Mouse (Mus musculus) CD4-positive, CD25-positive, alpha-beta regulatory T cell, adult 2 months (primary cell): ENCODE results near the gene Rtn1.

Source experiments
- DNase-seq: peaks from one replicate; pipeline ENCODE4 v3.0.0-alpha.2; 2012; ENCODE audit warnings: low read depth, low spot score

The Rtn1 gene

GRCm38 (mm10) chr12:72408954-72409353 lies at the start of gene Rtn1:
TSS of gene Rtn1 (minus strand) at chr12:72409054.
- DNase-seq, result no peak

GRCm38 (mm10) chr12:72453941-72454340 lies 45.1 kb upstream of the Rtn1 start:
- no peak for DNase-seq

GRCm38 (mm10) chr12:72441839-72442576 lies 33.2 kb upstream of the Rtn1 start, which contains the start of gene Lrrc9:
TSS of gene Lrrc9 (plus strand) at chr12:72441866.
- peak; percentile 19 for DNase-seq

GRCm38 (mm10) chr12:72438961-72439480 lies 30.2 kb upstream of the Rtn1 start:
- no peak for DNase-seq

GRCm38 (mm10) chr12:72437676-72438341 lies 29.0 kb upstream of the Rtn1 start:
- DNase-seq, result no peak

- DNase-seq, result no peak
These were observed 24.5 kb upstream of the Rtn1 start for GRCm38 (mm10) chr12:72433241-72433865.

GRCm38 (mm10) chr12:72432209-72432608 lies 23.4 kb upstream of the Rtn1 start:
- no peak for DNase-seq

- peak; percentile 70 for DNase-seq
These were observed 18.9 kb upstream of the Rtn1 start for GRCm38 (mm10) chr12:72427722-72428126.

GRCm38 (mm10) chr12:72422681-72423080 lies 13.8 kb upstream of the Rtn1 start:
- no peak for DNase-seq

GRCm38 (mm10) chr12:72417762-72418161 lies 8.9 kb upstream of the Rtn1 start:
- peak; percentile 25 for DNase-seq

- DNase-seq, result peak; percentile 14
These were observed 553 bp downstream of the Rtn1 start for GRCm38 (mm10) chr12:72408111-72408891.

- no peak for DNase-seq
These were observed 1.1 kb downstream of the Rtn1 start for GRCm38 (mm10) chr12:72407721-72408110.

- DNase-seq, result no peak
These were observed 1.7 kb downstream of the Rtn1 start for GRCm38 (mm10) chr12:72407146-72407545.

- no peak for DNase-seq
These were observed 3.8 kb downstream of the Rtn1 start for GRCm38 (mm10) chr12:72405031-72405430.

- DNase-seq, result no peak
These were observed 15.6 kb downstream of the Rtn1 start for GRCm38 (mm10) chr12:72393046-72393805.

- no peak for DNase-seq
These were observed 18.5 kb downstream of the Rtn1 start for GRCm38 (mm10) chr12:72390346-72390745.

- no peak for DNase-seq
These were observed 19.3 kb downstream of the Rtn1 start for GRCm38 (mm10) chr12:72389377-72390103.

GRCm38 (mm10) chr12:72388835-72389234 lies 20.0 kb downstream of the Rtn1 start:
- no peak for DNase-seq

GRCm38 (mm10) chr12:72388135-72388534 lies 20.7 kb downstream of the Rtn1 start:
- no peak for DNase-seq

GRCm38 (mm10) chr12:72376309-72376708 lies 32.5 kb downstream of the Rtn1 start:
- DNase-seq, result no peak
